Mouse (Mus musculus) lung, postnatal 25 days (tissue): ENCODE results near the gene Pef1.

Experiments
- DNase-seq: peaks from one replicate; pipeline ENCODE4 v3.0.0; 2022; ENCODE audit warnings: low spot score

Pef1 gene

GRCm38 (mm10) chr4:130138441-130139213 lies 36.3 kb downstream of the Pef1 start:
- DNase-seq: peak; percentile 69

GRCm38 (mm10) chr4:130139214-130139492 lies 36.8 kb downstream of the Pef1 start, which contains the start of gene Hcrtr1:
Hcrtr1 (minus strand) TSS chr4:130139359.
- DNase-seq: no peak

GRCm38 (mm10) chr4:130140992-130141402 lies 38.6 kb downstream of the Pef1 start:
- DNase-seq: no peak

- no peak for DNase-seq
Observed at GRCm38 (mm10) chr4:130141786-130142185, 39.4 kb downstream of the Pef1 start.

- no peak for DNase-seq
Observed at GRCm38 (mm10) chr4:130148405-130148804, 46.0 kb downstream of the Pef1 start.

GRCm38 (mm10) chr4:130154250-130154649 lies 51.9 kb downstream of the Pef1 start:
- DNase-seq: no peak

- no peak for DNase-seq
Observed at GRCm38 (mm10) chr4:130156812-130157371, 54.5 kb downstream of the Pef1 start.

- DNase-seq: no peak
Observed at GRCm38 (mm10) chr4:130161349-130161748, 59.0 kb downstream of the Pef1 start.

- DNase-seq: peak; percentile 78
Observed at GRCm38 (mm10) chr4:130163391-130163861, 61.1 kb downstream of the Pef1 start.

GRCm38 (mm10) chr4:130164121-130164520 lies 61.8 kb downstream of the Pef1 start:
- no peak for DNase-seq

GRCm38 (mm10) chr4:130166061-130166460 lies 63.7 kb downstream of the Pef1 start:
- DNase-seq: no peak

GRCm38 (mm10) chr4:130166592-130166991 lies 64.2 kb downstream of the Pef1 start:
- DNase-seq: no peak

GRCm38 (mm10) chr4:130167321-130167720 lies 65.0 kb downstream of the Pef1 start:
- no peak for DNase-seq

GRCm38 (mm10) chr4:130167814-130168213 lies 65.5 kb downstream of the Pef1 start:
- peak; percentile 67 for DNase-seq

GRCm38 (mm10) chr4:130168280-130169183 lies 66.2 kb downstream of the Pef1 start:
- DNase-seq: peak; percentile 92

GRCm38 (mm10) chr4:130169411-130169971 lies 67.1 kb downstream of the Pef1 start:
- no peak for DNase-seq

- no peak for DNase-seq
Observed at GRCm38 (mm10) chr4:130170362-130170761, 68.0 kb downstream of the Pef1 start.

GRCm38 (mm10) chr4:130171951-130172765 lies 69.8 kb downstream of the Pef1 start:
- peak; percentile 68 for DNase-seq

- no peak for DNase-seq
Observed at GRCm38 (mm10) chr4:130173060-130173822, 70.9 kb downstream of the Pef1 start.

GRCm38 (mm10) chr4:130173911-130174311 lies 71.6 kb downstream of the Pef1 start:
- no peak for DNase-seq
